ENCODE assay signal across 10 mouse cellular contexts in genomic region chr9:4310706-4311105, GRCm38 (mm10). TPM values are rescaled to one million over a fixed set of nuclear protein-coding genes. Genes with fewer than 3 reads are reported as not detected.
DNase-seq lines count a peak whose midpoint lies in the region; ATAC-seq and TF ChIP-seq lines count a peak whose summit lies in the region.
"Had no signal": no experiment of that assay in that cellular context is flagged by ENCODE, and none has a peak within 500 bp of the region (broad histone marks: within the 10 kb centered on the region; RNA-seq: fewer than 3 reads in every experiment).

No protein-coding gene starts in this region.

- H3K27ac ChIP-seq in heart, embryonic 12.5 days (ENCODE audit: poor library complexity, severe bottlenecking): no peak overlapping the region
- H3K27ac ChIP-seq in hindbrain, postnatal 0 days: peak overlapping the region; percentile 97
- peak overlapping the region; percentile 96 for H3K27ac ChIP-seq in midbrain, embryonic 15.5 days

- peaks cover 13% of the 10 kb centered on the region; the same call in 1 of the 2 replicates for H3K4me1 ChIP-seq in heart, embryonic 12.5 days (replicated peaks)
- peaks cover 14% of the 10 kb centered on the region for H3K4me1 ChIP-seq in hindbrain, postnatal 0 days (ENCODE audit: insufficient read depth, low read length)
- peaks cover 29% of the 10 kb centered on the region for H3K4me1 ChIP-seq in midbrain, embryonic 15.5 days

- no peak for TF ChIP-seq POLR2A in brain, embryonic 14.5 days (IDR thresholded peaks at IDR 0.05; ENCODE audit: borderline replicate concordance, extremely low read depth, insufficient read depth, insufficient read length, poor library complexity, severe bottlenecking)

- ATAC-seq in heart, embryonic 12.5 days (ENCODE audit: insufficient number of reproducible peaks, low FRiP score): no peak
- no peak for ATAC-seq in hindbrain, postnatal 0 days
- no peak for ATAC-seq in midbrain, embryonic 15.5 days (replicated peaks)

- 0 out of 2 replicates have a peak, but pooled peaks cover 6% of the 10 kb centered on the region for H3K36me3 ChIP-seq in heart, embryonic 12.5 days
- H3K36me3 ChIP-seq in hindbrain, postnatal 0 days (ENCODE audit: insufficient read depth, low read length): no peaks in the 10 kb centered on the region
- peaks cover 4% of the 10 kb centered on the region; the same call in 1 of the 2 replicates for H3K36me3 ChIP-seq in midbrain, embryonic 15.5 days (replicated peaks)

- no peak for TF ChIP-seq CTCF in brain, embryonic 14.5 days (IDR thresholded peaks at IDR 0.05; ENCODE audit: borderline replicate concordance, extremely low read depth, insufficient read depth, insufficient read length)
- TF ChIP-seq CTCF in hindbrain, postnatal 0 days (IDR thresholded peaks at IDR 0.05; ENCODE audit: low read depth): no peak

- no peak for DNase-seq in heart, adult 18-20 months
- peak; percentile 3 for DNase-seq in brain, embryonic 14.5 days (ENCODE audit: low read depth)
- no peak for DNase-seq in hindbrain, postnatal 0 days (ENCODE audit: low spot score)
- no peak for DNase-seq in urinary bladder, adult 2 months (ENCODE audit: low spot score)
- no peak for DNase-seq in left cerebral cortex, postnatal 4 days
- DNase-seq in lung, postnatal 10 days: no peak
- DNase-seq: kidney, adult 11 months; thymus, postnatal 4 days had no signal

- intact Hi-C loops in left cerebral cortex, postnatal 4 days (cut with DNase I): no loop called here

- H3K4me3 ChIP-seq in heart, embryonic 12.5 days: peak overlapping the region; percentile 88
- peak overlapping the region; percentile 85 for H3K4me3 ChIP-seq in hindbrain, postnatal 0 days (ENCODE audit: low read length)
- H3K4me3 ChIP-seq in midbrain, embryonic 15.5 days: peak overlapping the region; percentile 83

- H3K27me3 ChIP-seq in heart, embryonic 12.5 days (replicated peaks): no peaks in the 10 kb centered on the region
- H3K27me3 ChIP-seq in hindbrain, postnatal 0 days (ENCODE audit: insufficient read depth, low read length): no peaks in the 10 kb centered on the region
- no peaks in the 10 kb centered on the region for H3K27me3 ChIP-seq in midbrain, embryonic 15.5 days (replicated peaks)

- H3K4me2 ChIP-seq in heart, embryonic 12.5 days: peak overlapping the region; percentile 72
- H3K4me2 ChIP-seq in hindbrain, postnatal 0 days (ENCODE audit: low read depth, low read length): peak overlapping the region; percentile 62
- H3K4me2 ChIP-seq in midbrain, embryonic 15.5 days: peak overlapping the region; percentile 70

- WGBS in heart, embryonic 12.5 days: 53% methylated on average over 3 of the region's 3 CpGs
- 69% methylated on average over 3 of the region's 3 CpGs for WGBS in hindbrain, postnatal 0 days
- 61% methylated on average over 3 of the region's 3 CpGs for WGBS in midbrain, embryonic 15.5 days

- peak overlapping the region; percentile 95; the same call in 1 of the 2 replicates for H3K9ac ChIP-seq in heart, embryonic 12.5 days
- peak overlapping the region; percentile 89 for H3K9ac ChIP-seq in hindbrain, postnatal 0 days (replicated peaks; ENCODE audit: low read length)
- H3K9ac ChIP-seq in midbrain, embryonic 15.5 days: peak overlapping the region; percentile 87

- no peaks in the 10 kb centered on the region for H3K9me3 ChIP-seq in heart, embryonic 12.5 days (replicated peaks)
- no peaks in the 10 kb centered on the region for H3K9me3 ChIP-seq in hindbrain, postnatal 0 days (ENCODE audit: low read length)
- H3K9me3 ChIP-seq in midbrain, embryonic 15.5 days: no peaks in the 10 kb centered on the region

RNA-seq across cellular contexts. Expression of gene Kbtbd3, which starts 1.1 kb away (rescaled TPM):
- 8.8 and 8.9 TPM in 2 replicates for polyA plus RNA-seq in heart, embryonic 12.5 days (2016; fragmentation: Nextera tagmentation; extraction: Ambion mirVana)
- total RNA-seq in heart, adult 18-20 months (2021): 1 to 10 TPM; 8.1 to 8.8 TPM
- 3.1 and 3.2 TPM in 2 replicates for polyA plus RNA-seq in brain, embryonic 14.5 days (2012; rRNA removed)
- total RNA-seq in hindbrain, postnatal 0 days (2014; rRNA removed): 9.3 and 11.4 TPM in 2 replicates
- polyA plus RNA-seq in hindbrain, postnatal 0 days (2015; fragmentation: Nextera tagmentation; extraction: Ambion mirVana): 10.5 and 11.2 TPM in 2 replicates
- polyA plus RNA-seq in midbrain, embryonic 15.5 days (2015; fragmentation: Nextera tagmentation; extraction: Ambion mirVana): 10.6 and 11.0 TPM in 2 replicates
- polyA plus RNA-seq in urinary bladder, adult 2 months (2012; rRNA removed): 4.3 and 5.0 TPM in 2 replicates
- total RNA-seq in left cerebral cortex, postnatal 4 days (2021): 10 to 100 TPM in 1 of 2 experiments, 1 to 10 TPM in 1; 8.0 to 10.5 TPM

RNA-seq across cellular contexts. Expression of gene Aasdhppt, which starts 1.4 kb away (rescaled TPM):
- polyA plus RNA-seq in heart, embryonic 12.5 days (2016; fragmentation: Nextera tagmentation; extraction: Ambion mirVana): 29.7 and 30.6 TPM in 2 replicates
- total RNA-seq in heart, adult 18-20 months (2021): 10 to 100 TPM; 19.9 to 21.2 TPM
- 8.8 and 12.8 TPM in 2 replicates for polyA plus RNA-seq in brain, embryonic 14.5 days (2012; rRNA removed)
- 20.9 and 21.9 TPM in 2 replicates for total RNA-seq in hindbrain, postnatal 0 days (2014; rRNA removed)
- 29.2 and 30.9 TPM in 2 replicates for polyA plus RNA-seq in hindbrain, postnatal 0 days (2015; fragmentation: Nextera tagmentation; extraction: Ambion mirVana)
- 26.8 and 31.0 TPM in 2 replicates for polyA plus RNA-seq in midbrain, embryonic 15.5 days (2015; fragmentation: Nextera tagmentation; extraction: Ambion mirVana)
- polyA plus RNA-seq in urinary bladder, adult 2 months (2012; rRNA removed): 8.8 and 10.1 TPM in 2 replicates
- total RNA-seq in left cerebral cortex, postnatal 4 days (2021): 10 to 100 TPM; 25.1 to 26.9 TPM
